Mouse (Mus musculus) myocyte (in vitro differentiated cells): ENCODE results near the gene Asgr2.

Experiments used
- CEBPB ChIP-seq: IDR thresholded peaks from 2 replicates; pipeline ENCODE4 v1.6.1; 2011; ENCODE audit warnings: mild to moderate bottlenecking, moderate library complexity; ENCODE audit not compliant: poor library complexity, insufficient read depth, severe bottlenecking
- E2F4 ChIP-seq: IDR thresholded peaks from one replicate; pipeline ENCODE4 v1.6.1; 2011; ENCODE audit warnings: mild to moderate bottlenecking, control low read depth, moderate library complexity; ENCODE audit not compliant: insufficient read depth
- MAX ChIP-seq: IDR thresholded peaks from one replicate; pipeline ENCODE4 v1.6.1; 2011; ENCODE audit warnings: low read depth, mild to moderate bottlenecking, control low read depth
- MYOD1 ChIP-seq, 3 experiments: IDR thresholded peaks; one replicate each; pipeline ENCODE4 v1.6.1; 2011; ENCODE audit warnings: control low read depth in 2 of 3, low read depth in 2 of 3, mild to moderate bottlenecking in 2 of 3, moderate library complexity in 1 of 3; ENCODE audit not compliant: insufficient read length in 2 of 3, control insufficient read depth in 1 of 3
- POLR2A ChIP-seq: IDR thresholded peaks from one replicate; pipeline ENCODE4 v1.6.1; 2011; ENCODE audit warnings: low read depth, mild to moderate bottlenecking, control low read depth, moderate library complexity; ENCODE audit not compliant: insufficient read length
- POLR2AphosphoS2 ChIP-seq: IDR thresholded peaks from one replicate; pipeline ENCODE4 v1.6.1; 2011; ENCODE audit warnings: low read depth, control low read depth; ENCODE audit not compliant: insufficient read length
- REST ChIP-seq: IDR thresholded peaks from one replicate; pipeline ENCODE4 v1.6.1; 2011; ENCODE audit warnings: mild to moderate bottlenecking, control low read depth, moderate library complexity; ENCODE audit not compliant: insufficient read depth, insufficient read length
- TCF12 ChIP-seq: IDR thresholded peaks from one replicate; pipeline ENCODE4 v1.6.1; 2011; ENCODE audit warnings: mild to moderate bottlenecking, control low read depth; ENCODE audit not compliant: poor library complexity, insufficient read depth, severe bottlenecking
- USF1 ChIP-seq: IDR thresholded peaks from one replicate; pipeline ENCODE4 v1.6.1; 2011; ENCODE audit warnings: low read depth, mild to moderate bottlenecking, control low read depth, moderate library complexity

DNA sequence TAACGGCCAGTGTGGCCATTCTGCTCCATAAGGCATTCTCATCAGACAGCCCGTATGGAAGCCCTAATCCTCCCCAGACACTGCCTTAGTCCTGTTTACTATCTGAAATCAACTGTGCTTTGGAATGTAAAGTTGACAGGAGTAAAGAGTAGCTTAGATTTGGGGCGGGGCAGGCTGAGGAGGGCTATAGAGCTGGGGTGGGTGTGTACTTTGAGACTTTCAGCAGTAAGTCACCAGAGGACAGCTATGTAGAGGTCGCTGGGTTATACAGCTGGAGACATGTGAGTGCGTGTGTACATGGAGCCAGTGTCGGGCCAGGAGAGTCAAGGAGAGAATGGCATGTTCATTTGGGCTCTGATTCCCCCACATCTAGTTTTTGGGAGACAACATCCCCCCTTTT, 32.5 kb upstream of the Asgr2 start:
- TF ChIP-seq POLR2A, result no peak
- TF ChIP-seq MAX, result no peak
- no peak for TF ChIP-seq USF1
- no peak for TF ChIP-seq REST
- no peak for TF ChIP-seq TCF12
- TF ChIP-seq E2F4, result no peak
- TF ChIP-seq MYOD1 (IDR thresholded peaks at IDR 0.05; ENCODE audit: control insufficient read depth in 1 of 3, insufficient read length in 2 of 3, low read depth in 2 of 3), result no peak
- no peak for TF ChIP-seq POLR2AphosphoS2
- TF ChIP-seq CEBPB, result no peak
